Mouse (Mus musculus) effector memory CD4-positive, alpha-beta T cell, adult 7 months (primary cell): ENCODE results near the gene Olfr50. TPM values are rescaled to one million over a fixed set of nuclear protein-coding genes. Genes with fewer than 3 reads are reported as not detected.

ENCODE experiments used
- polyA plus RNA-seq: library from polyadenylated mRNA; unstranded; fragments of 100-300 nt; shearing (Covaris generic); gene quantifications from one replicate; pipeline ENCODE4 v1.2.1, GENCODE M21; 2017

The Olfr50 gene
- polyA plus RNA-seq = not detected

GRCm38 (mm10) chr2:36790238-36790637 lies at the start of gene Olfr50:
Gene Olfr50 (plus strand): TSS chr2:36790538.

GRCm38 (mm10) chr2:36783976-36784375 lies 6.4 kb upstream of the Olfr50 start, which contains the start of gene Olfr348:
Gene Olfr348 (plus strand): TSS chr2:36784276.

GRCm38 (mm10) chr2:36816932-36817331 lies 26.6 kb downstream of the Olfr50 start, which contains the start of gene Olfr3:
Gene Olfr3 (minus strand): TSS chr2:36817032.

GRCm38 (mm10) chr2:36846010-36846409 lies 55.7 kb downstream of the Olfr50 start, which contains the start of gene Olfr350:
Gene Olfr350 (plus strand): TSS chr2:36846310.

Other genes starting within 250 kb of the Olfr50 start
- 0.05 TPM for gene Olfr344, start 223.9 kb upstream of the Olfr50 start, polyA plus RNA-seq
- not detected for gene Olfr345, start 150.5 kb upstream of the Olfr50 start, polyA plus RNA-seq
- gene Olfr346, start 104.8 kb upstream of the Olfr50 start, polyA plus RNA-seq = not detected
- gene Olfr347, start 58.6 kb upstream of the Olfr50 start, polyA plus RNA-seq = not detected
- gene Olfr348, start 6.3 kb upstream of the Olfr50 start, polyA plus RNA-seq = not detected
- not detected for gene Olfr3, start 26.5 kb downstream of the Olfr50 start, polyA plus RNA-seq
- gene Olfr350, start 55.8 kb downstream of the Olfr50 start, polyA plus RNA-seq = not detected
- not detected for gene Olfr351, start 72.1 kb downstream of the Olfr50 start, polyA plus RNA-seq
- 0.18 TPM for gene Olfr352, start 77.9 kb downstream of the Olfr50 start, polyA plus RNA-seq
- gene Olfr353, start 102.4 kb downstream of the Olfr50 start, polyA plus RNA-seq = not detected
- gene Olfr354, start 115.1 kb downstream of the Olfr50 start, polyA plus RNA-seq = 0.16 TPM
- 0.62 TPM for gene Olfr355, start 138.4 kb downstream of the Olfr50 start, polyA plus RNA-seq
- not detected for gene Olfr356, start 146.6 kb downstream of the Olfr50 start, polyA plus RNA-seq
- gene Olfr357, start 203.3 kb downstream of the Olfr50 start, polyA plus RNA-seq = not detected
- gene Olfr358, start 218.8 kb downstream of the Olfr50 start, polyA plus RNA-seq = not detected